Mouse (Mus musculus) forebrain, embryonic 13.5 days (tissue): Measurements from ENCODE around the gene Slc4a1. TPM values are rescaled to one million over a fixed set of nuclear protein-coding genes. Genes with fewer than 3 reads are reported as not detected.
"Not testable (repeated sequence)": the region's sequence is repeated elsewhere in the genome, so short reads cannot be mapped to it uniquely, and the experiment has no call there.

Source experiments
- ATAC-seq: fragments of 200-750 bp; cut with Nextera tagmentation; 2 replicates; pipeline ENCODE4 v1.8.0; 2017
- H3K27ac ChIP-seq: fragments of 300-500 bp; sonication (generic); 2 replicates; pipeline ENCODE4 v1.5.1; 2015; ENCODE audit warnings: inconsistent platforms, mild to moderate bottlenecking, moderate library complexity
- H3K27me3 ChIP-seq: fragments of 300-500 bp; sonication (generic); 2 replicates; pipeline ENCODE4 v1.6.1; 2015; ENCODE audit warnings: mild to moderate bottlenecking, inconsistent platforms
- H3K36me3 ChIP-seq: fragments of 300-500 bp; sonication (generic); 2 replicates; pipeline ENCODE4 v1.6.1; 2015; ENCODE audit warnings: mild to moderate bottlenecking, inconsistent platforms; ENCODE audit not compliant: poor library complexity, severe bottlenecking
- H3K4me1 ChIP-seq: fragments of 300-500 bp; sonication (generic); 2 replicates; pipeline ENCODE4 v1.6.1; 2015; ENCODE audit warnings: inconsistent platforms
- H3K4me2 ChIP-seq: fragments of 300-500 bp; sonication (generic); 2 replicates; pipeline ENCODE4 v1.6.1; 2015; ENCODE audit warnings: inconsistent platforms, mild to moderate bottlenecking, moderate library complexity
- H3K4me3 ChIP-seq: fragments of 300-500 bp; sonication (generic); 2 replicates; pipeline ENCODE4 v1.5.1; 2015; ENCODE audit warnings: mild to moderate bottlenecking, inconsistent platforms
- H3K9ac ChIP-seq: fragments of 300-500 bp; sonication (generic); 2 replicates; pipeline ENCODE4 v1.6.1; 2015; ENCODE audit warnings: mild to moderate bottlenecking, inconsistent platforms
- H3K9me3 ChIP-seq: fragments of 300-500 bp; sonication (generic); replicated peaks from 2 replicates; pipeline ENCODE4 v1.6.1; 2016; ENCODE audit warnings: inconsistent platforms
- WGBS: fragments of 180-500 bp; shearing (Covaris S2); methylation state at CpG from one replicate; pipeline ENCODE4 v1.1.7; 2015; 5-methylcytosine and 5-hydroxymethylcytosine counted together
- polyA plus RNA-seq: library from polyadenylated mRNA; unstranded; fragments of >200 nt; fragmentation: Nextera tagmentation; extraction: Ambion mirVana; gene quantifications from 2 replicates; pipeline ENCODE4 v1.2.1, GENCODE M21; 2015

Slc4a1 gene
- 2.6 and 6.5 TPM in 2 replicates for polyA plus RNA-seq

DNA sequence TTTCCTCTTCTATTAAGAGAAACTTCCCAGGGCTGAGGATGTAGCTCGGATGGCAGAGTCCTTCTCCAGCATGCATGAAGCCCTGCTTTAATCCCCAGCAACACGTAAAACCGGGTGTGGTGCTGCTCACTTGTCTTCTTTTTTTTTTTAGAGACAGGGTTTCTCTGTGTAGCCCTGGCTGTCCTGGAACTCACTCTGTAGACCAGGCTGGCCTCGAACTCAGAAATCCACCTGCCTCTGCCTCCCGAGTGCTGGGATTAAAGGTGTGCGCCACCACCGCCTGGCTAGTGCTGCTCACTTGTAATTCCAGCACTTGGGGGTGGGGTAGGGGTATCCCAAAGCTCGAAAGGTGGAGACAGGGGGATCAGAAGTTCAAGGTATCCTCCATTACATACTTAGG, at the start of gene Slc4a1:
Gene Slc4a1, minus strand, starts transcription at position 101 of the 400 bp plus-strand sequence.
- not testable (repeated sequence) for H3K27me3 ChIP-seq, H3K27ac ChIP-seq, H3K4me3 ChIP-seq, H3K4me1 ChIP-seq, H3K9me3 ChIP-seq, H3K4me2 ChIP-seq, ATAC-seq, H3K9ac ChIP-seq, H3K36me3 ChIP-seq
- WGBS: 82% methylated on average over 8 of the region's 8 CpGs

GRCm38 (mm10) chr11:102415034-102415802, 49.2 kb upstream of the Slc4a1 start:
- no peak for ATAC-seq
- no peaks in the 10 kb centered on the region for H3K4me1 ChIP-seq
- H3K27ac ChIP-seq: no peak overlapping the region
- WGBS: 74% methylated on average over 10 of the region's 10 CpGs
- no peak overlapping the region for H3K9ac ChIP-seq
- peaks cover 3% of the 10 kb centered on the region; the same call in 1 of the 2 replicates for H3K9me3 ChIP-seq
- H3K36me3 ChIP-seq: no peaks in the 10 kb centered on the region
- no peak overlapping the region for H3K4me2 ChIP-seq
- no peak overlapping the region for H3K4me3 ChIP-seq
- no peaks in the 10 kb centered on the region for H3K27me3 ChIP-seq

DNA sequence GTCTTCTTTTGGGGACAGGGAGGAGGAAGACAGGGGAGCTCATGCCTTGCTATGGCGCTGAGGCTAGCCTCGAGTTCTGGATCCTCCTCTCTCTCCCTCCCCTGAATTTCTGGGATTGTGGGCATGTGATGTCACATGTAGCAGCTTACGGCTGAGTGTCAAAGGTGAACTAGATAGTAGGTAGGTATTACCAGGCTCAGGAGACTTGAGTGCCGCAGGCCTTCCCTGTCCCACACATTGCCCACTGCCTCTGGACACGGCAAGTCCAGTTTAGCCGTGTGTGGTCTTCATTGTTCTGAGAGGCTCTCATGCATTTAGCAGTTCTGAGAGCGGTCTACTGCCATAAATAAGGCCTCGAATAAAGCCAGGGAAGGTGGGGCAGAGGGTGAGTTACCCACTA, 47.1 kb upstream of the Slc4a1 start:
- no peak for ATAC-seq
- Histone ChIP-seq H3K4me2 (no peak overlapping the region), H3K9me3 (no peaks in the 10 kb centered on the region), H3K4me1 (peaks cover 2% of the 10 kb centered on the region; the same call in 1 of the 2 replicates), H3K36me3 (no peaks in the 10 kb centered on the region), H3K27ac (no peak overlapping the region), H3K4me3 (no peak overlapping the region), H3K9ac (no peak overlapping the region), H3K27me3 (no peaks in the 10 kb centered on the region)
- 78% methylated on average over 8 of the region's 8 CpGs for WGBS

- H3K9ac ChIP-seq: no peak overlapping the region
- H3K9me3 ChIP-seq: no peaks in the 10 kb centered on the region
- 5% methylated on average over 11 of the region's 11 CpGs for WGBS
- H3K4me2 ChIP-seq: no peak overlapping the region
- H3K27me3 ChIP-seq: no peaks in the 10 kb centered on the region
- H3K27ac ChIP-seq: no peak overlapping the region
- H3K4me3 ChIP-seq: no peak overlapping the region
- no peaks in the 10 kb centered on the region for H3K36me3 ChIP-seq
- peaks cover 10% of the 10 kb centered on the region for H3K4me1 ChIP-seq
- ATAC-seq: no peak
Measured at GRCm38 (mm10) chr11:102411704-102412103, 45.7 kb upstream of the Slc4a1 start.

- Histone ChIP-seq H3K27ac (no peak overlapping the region), H3K9me3 (no peaks in the 10 kb centered on the region), H3K4me3 (no peak overlapping the region), H3K4me1 (peaks cover 16% of the 10 kb centered on the region), H3K9ac (no peak overlapping the region), H3K4me2 (no peak overlapping the region), H3K36me3 (no peaks in the 10 kb centered on the region), H3K27me3 (no peaks in the 10 kb centered on the region)
- 78% methylated on average over 3 of the region's 3 CpGs for WGBS
- ATAC-seq: no peak
Measured at GRCm38 (mm10) chr11:102411061-102411460, 45.1 kb upstream of the Slc4a1 start.

DNA sequence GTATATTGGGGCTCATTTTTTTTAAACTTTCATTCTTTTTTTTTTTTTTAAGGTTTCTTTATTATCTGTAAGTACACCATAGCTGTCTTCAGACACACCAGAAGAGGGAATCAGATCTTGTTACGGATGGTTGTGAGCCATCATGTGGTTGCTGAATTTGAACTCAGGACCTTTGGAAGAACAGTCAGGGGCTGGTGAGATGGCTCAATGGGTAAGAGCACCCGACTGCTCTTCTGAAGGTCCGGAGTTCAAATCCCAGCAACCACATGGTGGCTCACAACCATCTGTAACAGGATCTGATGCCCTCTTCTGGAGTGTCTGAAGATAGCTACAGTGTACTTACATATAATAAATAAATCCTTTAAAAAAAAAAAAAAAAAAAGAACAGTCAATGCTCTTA, 44.3 kb upstream of the Slc4a1 start:
- H3K36me3 ChIP-seq, ATAC-seq, H3K9ac ChIP-seq, H3K4me3 ChIP-seq, H3K9me3 ChIP-seq, H3K4me2 ChIP-seq, H3K27me3 ChIP-seq, H3K27ac ChIP-seq: not testable (repeated sequence)
- 88% methylated on average over 3 of the region's 3 CpGs for WGBS
- peaks cover 23% of the 10 kb centered on the region for H3K4me1 ChIP-seq

DNA sequence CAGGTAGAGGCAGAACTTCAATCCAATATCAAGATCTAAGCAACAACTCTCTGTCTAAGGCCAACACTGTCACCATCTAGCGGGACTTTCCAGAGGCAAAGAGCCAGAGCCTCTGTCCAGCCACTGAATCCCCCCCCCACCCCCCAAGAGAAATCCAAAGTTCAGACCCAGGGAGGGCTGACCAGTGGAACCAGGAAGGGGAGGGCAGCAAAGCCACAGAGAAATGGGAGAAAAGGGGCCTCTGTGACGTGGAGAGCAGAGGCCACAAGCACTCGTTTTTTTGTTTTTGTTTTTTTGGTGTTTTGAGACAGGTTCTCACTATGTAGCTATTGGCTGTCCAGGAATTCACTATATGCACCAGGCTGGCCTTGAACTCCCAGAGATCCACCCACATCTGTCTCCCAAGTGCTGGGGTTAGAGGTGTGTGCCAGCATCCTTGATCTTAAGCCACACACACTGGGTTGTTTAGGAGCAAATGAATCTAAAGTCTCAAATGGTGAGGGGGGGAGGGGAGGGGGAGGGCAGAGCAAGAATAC, 43.9 kb upstream of the Slc4a1 start:
- no peak overlapping the region for H3K4me2 ChIP-seq
- H3K4me3 ChIP-seq: no peak overlapping the region
- H3K9me3 ChIP-seq: no peaks in the 10 kb centered on the region
- H3K36me3 ChIP-seq: peaks cover 2% of the 10 kb centered on the region; the same call in 1 of the 2 replicates
- H3K27me3 ChIP-seq: no peaks in the 10 kb centered on the region
- H3K27ac ChIP-seq: no peak overlapping the region
- ATAC-seq: no peak
- H3K9ac ChIP-seq: no peak overlapping the region
- 78% methylated on average over 3 of the region's 3 CpGs for WGBS
- peaks cover 28% of the 10 kb centered on the region for H3K4me1 ChIP-seq

DNA sequence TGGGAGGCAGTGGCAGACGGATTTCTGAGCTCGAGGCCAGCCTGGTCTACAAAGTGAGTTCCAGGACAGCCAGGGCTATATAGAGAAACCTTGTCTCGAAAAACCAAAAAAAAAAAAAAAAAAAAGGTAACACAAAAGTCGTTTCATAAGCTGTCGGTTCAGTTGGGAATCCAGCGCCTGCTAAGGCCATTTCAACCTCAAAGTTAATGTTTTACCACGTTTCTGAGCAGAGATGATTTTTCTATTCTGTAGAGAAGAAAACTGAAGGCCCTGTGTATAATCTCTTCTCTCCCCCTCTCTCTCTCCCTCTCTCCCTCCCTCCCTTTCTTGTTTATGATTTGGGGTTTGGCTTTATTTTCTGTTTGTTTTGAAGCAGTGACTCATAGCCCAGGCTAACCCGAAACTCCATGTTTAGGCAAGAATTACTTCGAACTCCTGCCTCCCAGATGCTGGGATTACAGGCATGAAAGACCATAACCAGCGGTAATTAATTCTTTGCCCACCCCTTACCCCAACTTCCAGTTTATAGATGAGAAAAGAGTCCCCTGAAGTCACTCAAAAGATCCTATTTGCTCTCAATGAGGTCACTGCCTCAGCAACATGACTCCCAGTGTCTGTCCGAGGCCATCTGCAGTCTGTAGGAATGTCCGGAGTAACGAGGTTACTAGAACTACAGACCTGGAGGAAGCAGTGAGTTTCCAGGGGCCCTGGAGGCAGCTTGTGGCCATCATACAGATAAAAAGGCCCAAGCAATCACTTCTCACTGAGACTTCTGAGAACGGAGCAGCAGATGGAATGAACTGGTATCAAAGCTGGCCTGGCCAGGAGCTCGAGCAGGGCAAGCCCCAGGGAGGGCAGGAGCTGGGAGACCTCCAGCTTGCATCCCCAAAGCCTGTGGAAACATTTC, 43.1 kb upstream of the Slc4a1 start:
- H3K27ac ChIP-seq: peak overlapping the region; percentile 57
- no peak for ATAC-seq
- peak overlapping the region; percentile 77 for H3K4me3 ChIP-seq
- peaks cover 33% of the 10 kb centered on the region for H3K4me1 ChIP-seq
- no peaks in the 10 kb centered on the region for H3K27me3 ChIP-seq
- H3K36me3 ChIP-seq: peaks cover 9% of the 10 kb centered on the region
- no peak overlapping the region for H3K9ac ChIP-seq
- H3K9me3 ChIP-seq: no peaks in the 10 kb centered on the region
- H3K4me2 ChIP-seq: peak overlapping the region; percentile 80
- WGBS: 42% methylated on average over 15 of the region's 15 CpGs

- peak overlapping the region; percentile 79 for H3K27ac ChIP-seq
- H3K4me2 ChIP-seq: peak overlapping the region; percentile 80
- peak overlapping the region; percentile 83; the same call in 1 of the 2 replicates for H3K9ac ChIP-seq
- WGBS: 0% methylated on average over 32 of the region's 32 CpGs
- ATAC-seq: peak; percentile 95
- H3K4me1 ChIP-seq: peaks cover 33% of the 10 kb centered on the region
- no peaks in the 10 kb centered on the region for H3K27me3 ChIP-seq
- H3K4me3 ChIP-seq: peak overlapping the region; percentile 77
- peaks cover 16% of the 10 kb centered on the region for H3K36me3 ChIP-seq
- H3K9me3 ChIP-seq: no peaks in the 10 kb centered on the region
Measured at GRCm38 (mm10) chr11:102408344-102408876, 42.4 kb upstream of the Slc4a1 start.

DNA sequence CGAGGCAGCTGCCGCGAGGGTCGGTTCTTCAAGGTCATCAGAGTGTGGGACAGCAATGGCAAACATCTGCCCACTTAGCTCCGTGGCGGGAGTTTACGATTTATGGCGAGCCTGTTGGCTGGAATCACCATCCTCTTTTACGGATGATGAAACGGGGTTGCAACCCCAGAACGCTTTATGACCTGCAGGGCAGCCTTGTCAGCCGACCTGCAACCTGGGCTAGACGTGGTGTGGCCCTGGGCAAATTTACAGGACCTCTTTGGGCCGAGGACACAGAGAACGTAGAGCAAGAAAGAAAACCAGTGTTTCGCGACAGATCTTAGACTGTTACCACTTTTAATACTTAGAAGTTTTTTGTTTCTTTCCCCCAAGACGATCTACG, 41.8 kb upstream of the Slc4a1 start, which contains the start of gene Slc25a39:
Gene Slc25a39, minus strand, starts transcription at position 113 of the 382 bp plus-strand sequence.
- H3K9me3 ChIP-seq: no peaks in the 10 kb centered on the region
- H3K4me2 ChIP-seq: peak within 1 kb of the TSS; percentile 80
- peak within 1 kb of the TSS; percentile 79 for H3K27ac ChIP-seq
- WGBS: 1% methylated on average over 19 of the region's 19 CpGs
- ATAC-seq: no peak
- peak within 1 kb of the TSS; percentile 83 for H3K9ac ChIP-seq
- no peaks in the 10 kb centered on the region for H3K27me3 ChIP-seq
- peaks cover 22% of the 10 kb centered on the region for H3K36me3 ChIP-seq
- H3K4me1 ChIP-seq: peaks cover 33% of the 10 kb centered on the region
- H3K4me3 ChIP-seq: peak within 1 kb of the TSS; percentile 77

- H3K27me3 ChIP-seq: no peaks in the 10 kb centered on the region
- ATAC-seq: peak; percentile 64
- no peaks in the 10 kb centered on the region for H3K9me3 ChIP-seq
- H3K36me3 ChIP-seq: peaks cover 29% of the 10 kb centered on the region
- peak overlapping the region; percentile 83 for H3K9ac ChIP-seq
- peak overlapping the region; percentile 77 for H3K4me3 ChIP-seq
- peak overlapping the region; percentile 79 for H3K27ac ChIP-seq
- H3K4me1 ChIP-seq: peaks cover 33% of the 10 kb centered on the region
- WGBS: under 1% methylated on average over 85 of the region's 85 CpGs
- peak overlapping the region; percentile 80 for H3K4me2 ChIP-seq
Measured at GRCm38 (mm10) chr11:102406900-102407833, 41.2 kb upstream of the Slc4a1 start.
